ENCODE assay signal across 8 mouse cellular contexts in the genomic region with DNA sequence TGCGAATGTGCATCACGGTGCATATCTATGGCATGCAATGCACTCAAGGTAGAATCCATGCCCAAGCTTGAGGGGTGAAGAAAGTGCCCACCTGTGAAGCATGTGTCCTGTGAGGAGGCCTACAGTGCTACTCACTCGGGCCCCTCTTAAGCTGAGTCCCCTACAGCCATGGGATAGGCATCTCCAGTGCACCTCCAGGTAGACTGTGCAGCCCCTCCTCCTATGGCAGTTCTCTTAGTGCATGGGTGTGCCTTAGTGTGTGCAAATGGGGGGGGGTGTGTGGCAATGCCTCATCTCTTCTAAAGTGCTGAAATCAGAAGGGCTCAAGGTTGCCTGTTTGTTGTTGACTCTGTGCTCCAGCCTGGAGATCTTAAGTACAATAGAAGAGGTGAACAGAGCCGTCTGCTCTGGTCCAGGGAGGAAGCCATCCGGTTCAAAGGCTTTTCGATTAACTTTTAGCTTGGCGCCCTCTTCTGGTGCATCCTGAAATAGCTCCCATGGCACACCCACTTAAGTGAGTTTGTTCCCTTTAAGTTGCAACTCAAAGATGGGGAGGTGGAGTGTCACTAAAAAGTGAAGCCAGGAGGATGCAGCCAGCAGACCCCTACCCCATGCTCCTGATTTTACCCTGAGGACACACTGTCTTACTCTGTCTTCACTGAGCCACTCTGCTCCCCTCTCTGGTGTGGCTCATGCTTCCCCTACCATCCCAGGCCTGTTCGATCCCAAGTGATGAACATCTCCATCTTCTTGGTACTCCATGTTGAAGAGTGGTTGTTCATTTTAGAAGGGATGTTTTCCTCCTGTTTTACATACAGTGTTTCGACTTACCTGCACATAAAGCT. TPM values are rescaled to one million over a fixed set of nuclear protein-coding genes. Genes with fewer than 3 reads are reported as not detected.
A peak's percentile ranks its signal among the peaks of the same experiment; 100 is the strongest.
DNase-seq lines count a peak whose midpoint lies in the region; TF ChIP-seq lines count a peak whose summit lies in the region.

No protein-coding gene starts in this region.

- no peak overlapping the region for H3K27ac ChIP-seq in kidney, adult 2 months (ENCODE audit: insufficient read depth, low read depth, low read length)
- no peak overlapping the region for H3K27ac ChIP-seq in liver, adult 2 months (replicated peaks; ENCODE audit: insufficient read depth, low read depth, low read length)

- no peak overlapping the region for H3K4me3 ChIP-seq in kidney, adult 2 months (ENCODE audit: insufficient read depth, low read depth, low read length)
- no peak overlapping the region for H3K4me3 ChIP-seq in liver, adult 2 months (ENCODE audit: insufficient read depth, low read depth, low read length)

- 46% methylated on average over 9 of the region's 9 CpGs for WGBS in kidney, adult 2 months
- WGBS in liver, adult 2 months: 47% methylated on average over 9 of the region's 9 CpGs

- no peaks in the 10 kb centered on the region for H3K27me3 ChIP-seq in kidney, adult 2 months (replicated peaks; ENCODE audit: control insufficient read depth, insufficient read depth, low read length)
- H3K27me3 ChIP-seq in liver, adult 2 months (ENCODE audit: control insufficient read depth, insufficient read depth, low read length): no peaks in the 10 kb centered on the region

- H3K79me2 ChIP-seq in liver, adult 2 months (ENCODE audit: control insufficient read depth, insufficient read depth, low read length): no peaks in the 10 kb centered on the region

- H3K4me1 ChIP-seq in kidney, adult 2 months (ENCODE audit: control insufficient read depth, insufficient read depth, low read length): no peaks in the 10 kb centered on the region
- no peaks in the 10 kb centered on the region for H3K4me1 ChIP-seq in liver, adult 2 months (ENCODE audit: control insufficient read depth, insufficient read depth, low read length)

- DNase-seq in 3134 (ENCODE audit: extremely low read depth, insufficient read length, low spot score): peak; percentile 33
- peak; percentile 61 for DNase-seq in WW6 (ENCODE audit: low read depth, low spot score)
- peak; percentile 72 to 73 for DNase-seq in cerebellum, postnatal 36 days
- peak; percentile 84 for DNase-seq in gastrocnemius, postnatal 10 days
- DNase-seq in kidney, adult 2 months: peak; percentile 69
- peak; percentile 47 for DNase-seq in liver, adult 2 months (ENCODE audit: extremely low read depth, low read depth, low spot score)
- peak; percentile 76 for DNase-seq in neural tube, embryonic 10.5 days (ENCODE audit: extremely low spot score, low spot score)
- DNase-seq in telencephalon, adult 2 months (ENCODE audit: low read depth, low spot score): peak; percentile 51

- no peaks in the 10 kb centered on the region for H3K36me3 ChIP-seq in kidney, adult 2 months (ENCODE audit: control insufficient read depth, insufficient read depth, low read length)
- H3K36me3 ChIP-seq in liver, adult 2 months (ENCODE audit: control insufficient read depth, insufficient read depth, low read length): peaks cover 13% of the 10 kb centered on the region; the same call in 1 of the 2 replicates

- TF ChIP-seq CTCF in kidney, adult 2 months (conservative IDR thresholded peaks at IDR 0.05; ENCODE audit: insufficient read depth, insufficient read length, low read depth, low read length): peak; percentile 72
- peak; percentile 50 for TF ChIP-seq CTCF in liver, adult 2 months (IDR thresholded peaks at IDR 0.05; ENCODE audit: low read depth, low read length)

- H3K9ac ChIP-seq in liver, adult 2 months (ENCODE audit: low read depth, low read length): no peak overlapping the region

- TF ChIP-seq POLR2A in kidney, adult 2 months (IDR thresholded peaks at IDR 0.05; ENCODE audit: low read depth, low read length): no peak
- no peak for TF ChIP-seq POLR2A in liver, adult 2 months (IDR thresholded peaks at IDR 0.05; ENCODE audit: extremely low read depth, insufficient read depth, low read length)

RNA-seq across cellular contexts. Expression of gene Atg7, which starts 55.0 kb away (rescaled TPM):
- total RNA-seq in gastrocnemius, postnatal 10 days (2021): 10 to 100 TPM in 1 of 2 experiments, 1 to 10 TPM in 1; 9.1 to 10.9 TPM
- polyA plus RNA-seq in kidney, adult 2 months (2012; rRNA removed): 20.1 and 20.6 TPM in 2 replicates
- 18.8 and 22.6 TPM in 2 replicates for total RNA-seq in liver, adult 2 months (2014; rRNA removed)
- 31.7 and 36.7 TPM in 2 replicates for polyA plus RNA-seq in liver, adult 2 months (2012; rRNA removed)

Comparison
In these comparisons a context has a peak if more than half of its experiments do, and no peak if none do; other contexts are left out.
1. DNase-seq: peak in every context shown above with its lines; median percentile 84 in gastrocnemius, postnatal 10 days; 76 in neural tube, embryonic 10.5 days; 72 in cerebellum, postnatal 36 days; 69 in kidney, adult 2 months; 61 in WW6; 51 in telencephalon, adult 2 months; 47 in liver, adult 2 months; 33 in 3134.